Mouse (Mus musculus): ENCODE data around the gene Entpd1. TPM values are rescaled to one million over a fixed set of nuclear protein-coding genes. Genes with fewer than 3 reads are reported as not detected.
"Not testable (repeated sequence)": the region's sequence is repeated elsewhere in the genome, so short reads cannot be mapped to it uniquely, and the experiment has no call there.

Entpd1 gene
- total RNA-seq (2021) = 10 to 100 TPM; 36.3 to 49.7 TPM
- long read RNA-seq, experiment 1, full-length matches to known transcripts = 6 of 9 reads
- long read RNA-seq, experiment 1, partial matches to known transcripts = 1 of 9 reads
- long read RNA-seq, experiment 1, other reads (novel, unspliced or antisense) = 2 of 9 reads
- long read RNA-seq, experiment 2, full-length matches to known transcripts = 8 of 14 reads
- long read RNA-seq, experiment 2, partial matches to known transcripts = 2 of 14 reads
- long read RNA-seq, experiment 2, other reads (novel, unspliced or antisense) = 4 of 14 reads

DNA sequence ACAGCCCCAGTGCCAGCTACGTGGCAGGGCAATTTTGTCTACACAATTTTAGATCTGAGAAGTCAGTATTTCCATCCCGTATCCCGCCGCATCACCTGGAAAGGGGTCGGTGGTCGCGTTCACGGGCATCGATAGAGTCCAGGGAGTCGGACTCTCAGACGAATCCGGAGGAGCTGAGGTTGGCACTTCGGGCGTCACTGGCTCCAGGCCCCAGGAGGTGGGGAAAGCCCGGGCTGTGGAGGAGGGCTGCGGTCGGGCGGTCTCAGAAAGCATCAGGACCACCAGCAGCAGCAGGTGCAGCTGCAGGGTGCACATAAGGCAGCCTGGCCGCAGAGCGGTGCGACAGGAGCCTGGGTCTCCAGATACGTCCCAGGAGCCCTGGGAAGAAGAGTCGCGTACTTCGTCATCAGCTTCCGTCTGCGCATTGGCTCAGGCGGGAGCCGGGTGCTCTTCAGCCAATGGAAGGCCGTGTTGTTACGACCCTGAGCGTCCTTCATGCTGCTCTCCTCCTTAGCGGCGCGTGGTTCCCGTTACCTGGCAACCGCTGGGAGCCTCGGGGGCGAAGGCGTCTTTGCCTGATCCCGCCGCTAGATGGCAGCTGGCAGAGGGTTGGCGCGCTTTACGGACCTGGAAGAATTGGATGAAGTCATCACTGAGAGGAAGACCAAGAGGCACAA is at the start of gene Entpd1, which contains the start of gene Tctn3:
Gene Entpd1 (plus strand): TSS at position 537 of the 677 bp plus-strand sequence.
Gene Tctn3 (minus strand): TSS at position 404 of the 677 bp plus-strand sequence.
- peak; percentile 92 to 95 for DNase-seq (ENCODE audit: low spot score in 2 of 2)

DNA sequence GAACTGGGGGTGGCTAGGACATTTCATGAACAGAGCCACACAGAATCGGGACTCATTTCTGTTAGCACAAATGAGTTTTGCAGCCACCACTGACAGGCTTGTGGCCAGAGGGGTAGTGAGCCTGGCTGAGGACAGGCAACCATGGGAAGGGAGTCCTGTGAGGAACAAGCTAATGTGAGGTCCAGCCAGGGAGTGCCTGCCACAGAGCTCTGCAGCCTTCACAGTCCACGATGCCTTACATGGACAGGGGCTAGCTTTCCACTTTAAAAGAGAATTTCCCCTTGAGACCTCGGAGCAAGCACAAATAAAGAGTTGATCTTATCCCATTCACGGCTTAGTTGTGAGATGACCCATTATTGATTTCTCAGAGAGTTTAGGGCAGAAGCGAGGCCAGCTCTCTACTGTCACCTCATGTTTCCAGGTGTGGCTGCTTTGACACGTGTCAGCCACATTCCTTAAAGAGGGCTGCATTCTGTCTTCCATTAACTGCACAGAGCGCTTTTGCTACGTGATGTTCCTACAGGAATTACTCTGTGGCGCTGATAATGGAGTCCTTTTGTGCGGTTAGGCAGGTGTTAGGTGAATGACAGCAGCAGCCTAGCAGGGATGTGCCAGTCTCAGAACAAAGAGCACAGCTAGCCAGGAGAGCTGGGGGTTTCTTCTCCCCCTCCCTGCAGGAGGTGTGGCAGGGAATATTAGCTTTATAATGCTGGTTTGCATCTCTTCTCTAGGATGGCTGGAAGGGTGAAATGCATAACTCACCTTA is 48.1 kb upstream of the Entpd1 start:
- DNase-seq (ENCODE audit: low spot score in 2 of 2) = no peak

DNA sequence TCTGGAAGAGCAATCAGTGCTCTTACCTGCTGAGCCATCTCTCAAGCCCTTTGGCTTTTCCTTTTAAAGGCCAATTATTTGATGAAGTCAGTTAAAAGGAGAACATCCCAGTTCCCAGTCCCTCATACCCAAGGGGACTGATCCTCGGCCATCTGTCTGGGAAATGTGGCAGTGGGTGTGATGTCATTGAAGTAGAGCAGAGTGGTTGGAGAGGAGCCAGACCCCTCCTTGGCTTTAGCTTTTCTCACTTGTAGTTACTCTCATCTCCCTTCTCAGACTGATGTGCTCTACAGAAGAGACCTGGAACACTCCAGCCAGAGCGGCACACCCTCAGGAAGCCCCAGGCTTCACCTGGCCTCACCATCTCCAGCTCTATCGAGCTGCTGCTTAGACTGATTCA is 44.5 kb upstream of the Entpd1 start:
- DNase-seq (ENCODE audit: low spot score in 2 of 2) = no peak

DNA sequence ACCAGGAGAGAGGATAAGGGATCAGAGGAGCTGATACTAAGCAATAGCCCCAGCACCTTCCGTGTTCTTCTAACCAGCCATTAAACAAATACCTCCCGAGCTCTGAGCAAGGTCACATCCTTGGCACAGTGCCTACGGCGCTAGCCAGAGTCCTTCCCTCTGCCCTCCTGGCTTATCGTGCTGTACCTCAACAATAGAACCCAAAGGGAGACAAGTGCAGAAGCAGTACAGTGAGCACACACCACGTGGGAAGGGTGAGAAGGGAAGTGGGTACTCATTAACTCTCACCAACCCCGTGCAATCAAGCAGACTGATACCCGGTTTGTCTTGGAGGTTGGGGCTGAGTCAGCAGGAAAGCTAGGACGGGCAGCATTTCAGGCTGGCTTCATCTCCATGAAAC is 41.4 kb upstream of the Entpd1 start:
- DNase-seq (ENCODE audit: low spot score in 2 of 2) = peak; percentile 39 to 58

DNA sequence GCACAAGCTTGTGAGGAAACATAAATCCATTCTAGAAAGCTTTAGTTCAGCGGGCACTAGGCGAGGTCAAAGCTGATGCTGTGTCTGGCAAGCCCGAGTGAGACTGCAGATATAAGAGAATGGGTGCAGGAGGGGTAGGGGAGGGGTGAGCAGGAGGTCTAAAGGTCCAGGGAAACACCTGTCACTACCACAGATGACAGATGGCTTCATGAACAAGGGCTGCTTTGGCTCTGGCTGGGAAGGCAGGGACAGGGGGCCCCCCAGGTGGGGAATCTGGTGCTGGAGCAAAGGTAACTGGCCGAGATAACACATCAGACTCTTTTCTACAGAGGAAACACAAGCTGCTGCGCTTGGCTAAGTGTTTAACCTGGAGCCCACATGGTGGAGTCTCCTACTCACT is 36.7 kb upstream of the Entpd1 start:
- no peak for DNase-seq (ENCODE audit: low spot score in 2 of 2)

DNA sequence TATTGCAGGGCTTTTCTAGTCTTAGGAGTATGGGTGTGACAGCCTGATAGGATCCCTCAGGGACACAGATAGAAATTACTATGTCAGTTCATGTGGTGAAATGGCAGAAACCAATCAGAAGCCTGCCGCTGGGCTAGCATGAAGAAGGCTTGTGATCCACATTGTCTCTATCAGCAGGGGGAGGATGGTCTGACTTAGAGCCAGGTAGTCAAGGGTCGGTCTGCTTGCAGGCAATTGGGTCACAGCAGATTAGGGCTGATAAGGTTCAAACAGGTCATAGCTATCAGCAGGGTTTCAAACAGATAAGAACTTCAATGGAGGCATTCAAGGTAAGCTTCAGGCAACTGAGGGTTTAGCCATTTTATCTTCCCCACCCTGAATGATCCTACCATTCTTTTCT is 31.3 kb upstream of the Entpd1 start:
- no peak for DNase-seq (ENCODE audit: low spot score in 2 of 2)

DNA sequence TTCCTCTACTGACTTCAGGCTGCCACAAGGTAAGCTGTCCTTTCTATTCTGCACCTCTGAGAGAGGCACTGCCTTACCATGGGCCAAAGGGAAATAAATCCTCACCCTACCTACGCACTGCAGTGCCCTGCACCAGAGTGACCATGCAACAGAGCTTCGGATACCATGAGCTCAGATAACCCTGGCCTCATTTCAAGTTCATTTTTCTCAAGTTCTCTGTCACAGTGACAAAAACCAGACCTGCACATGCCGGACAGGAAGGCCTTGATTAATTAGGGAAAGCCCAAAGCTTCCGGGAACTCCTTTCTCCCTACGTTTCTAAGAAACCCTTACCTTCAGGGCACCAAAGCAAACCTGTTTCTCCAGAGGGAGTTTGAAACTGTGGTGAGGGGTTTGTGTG is 30.5 kb upstream of the Entpd1 start:
- DNase-seq (ENCODE audit: low spot score in 2 of 2) = no peak

DNA sequence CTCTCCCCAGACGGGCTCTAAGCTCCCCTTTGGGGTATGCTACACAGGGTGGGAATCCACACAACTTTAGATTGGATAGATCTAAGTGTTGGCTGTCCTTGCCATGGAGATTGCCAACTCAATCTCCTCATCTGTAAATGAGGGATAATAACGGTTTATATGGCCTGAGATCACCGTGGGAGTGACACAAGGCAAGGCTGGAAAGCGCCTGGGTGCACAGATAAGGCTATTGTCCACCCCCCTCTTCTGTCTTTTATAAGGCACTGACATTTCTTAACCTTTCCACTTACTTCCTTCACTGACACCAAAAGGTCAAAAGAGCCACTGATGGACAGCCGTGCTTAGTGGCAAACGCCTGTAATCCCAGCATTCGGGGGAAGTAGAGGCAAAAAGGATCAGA is 25.3 kb upstream of the Entpd1 start:
- no peak for DNase-seq (ENCODE audit: low spot score in 2 of 2)

DNA sequence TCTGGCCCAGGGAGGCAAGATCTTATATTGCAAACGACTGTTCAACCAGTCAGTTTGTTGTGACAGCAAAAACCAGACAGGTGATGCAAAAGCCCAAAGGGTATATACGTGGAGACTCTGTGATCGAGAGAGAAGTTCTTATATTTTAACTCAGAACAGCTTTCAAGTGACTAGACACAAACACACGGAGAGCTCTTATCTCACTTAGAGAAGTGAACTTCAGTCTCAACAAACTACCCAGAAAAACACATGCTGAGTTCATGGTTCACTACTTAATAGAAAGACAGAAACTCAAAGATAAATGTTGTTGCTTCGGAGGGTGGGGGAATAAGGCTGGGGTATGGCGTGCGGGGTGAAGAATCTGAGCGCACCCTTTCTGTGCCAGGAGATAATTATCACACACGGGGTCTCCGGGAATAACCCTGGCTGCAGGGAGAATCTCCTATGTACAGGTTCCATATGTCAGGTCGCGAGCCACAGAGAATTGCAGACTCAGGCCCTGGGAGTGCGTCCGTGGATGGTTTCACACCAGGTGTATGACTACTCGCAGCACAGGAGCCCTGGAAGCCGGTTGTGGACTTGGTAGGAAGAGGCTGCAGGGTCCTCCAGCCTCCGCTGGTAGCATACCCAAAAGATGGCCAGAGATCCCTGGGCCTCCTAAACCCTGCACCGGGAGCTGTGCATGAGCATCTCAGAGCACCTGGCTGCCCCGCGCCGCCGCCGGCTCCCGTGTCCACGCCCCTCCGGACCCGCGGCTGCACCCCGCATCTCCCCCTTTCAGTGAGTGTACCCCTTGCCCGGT is 24.5 kb upstream of the Entpd1 start:
- DNase-seq (ENCODE audit: low spot score in 2 of 2) = no peak

DNA sequence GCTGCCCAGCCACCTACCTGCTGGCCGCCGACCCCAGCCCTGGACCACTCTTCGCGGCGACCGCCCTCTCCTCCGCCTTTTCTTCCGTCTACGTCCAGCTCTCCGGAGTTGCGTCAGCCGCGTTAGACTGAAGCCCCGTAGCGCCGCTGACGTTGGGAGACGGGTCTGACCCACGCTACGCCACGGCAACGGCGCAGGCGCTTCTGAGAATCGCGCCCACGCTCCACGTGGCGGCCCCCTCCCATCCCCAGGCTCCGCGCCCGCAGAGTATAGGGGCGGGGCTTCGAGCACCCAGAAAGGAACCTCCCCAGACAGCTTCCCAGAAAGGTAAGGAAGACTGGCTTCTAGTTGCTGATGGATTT is 23.9 kb upstream of the Entpd1 start, which contains the start of gene Aldh18a1:
Gene Aldh18a1 (minus strand): TSS at position 171 of the 362 bp plus-strand sequence.
- peak; percentile 94 to 97 for DNase-seq (ENCODE audit: low spot score in 2 of 2)

DNA sequence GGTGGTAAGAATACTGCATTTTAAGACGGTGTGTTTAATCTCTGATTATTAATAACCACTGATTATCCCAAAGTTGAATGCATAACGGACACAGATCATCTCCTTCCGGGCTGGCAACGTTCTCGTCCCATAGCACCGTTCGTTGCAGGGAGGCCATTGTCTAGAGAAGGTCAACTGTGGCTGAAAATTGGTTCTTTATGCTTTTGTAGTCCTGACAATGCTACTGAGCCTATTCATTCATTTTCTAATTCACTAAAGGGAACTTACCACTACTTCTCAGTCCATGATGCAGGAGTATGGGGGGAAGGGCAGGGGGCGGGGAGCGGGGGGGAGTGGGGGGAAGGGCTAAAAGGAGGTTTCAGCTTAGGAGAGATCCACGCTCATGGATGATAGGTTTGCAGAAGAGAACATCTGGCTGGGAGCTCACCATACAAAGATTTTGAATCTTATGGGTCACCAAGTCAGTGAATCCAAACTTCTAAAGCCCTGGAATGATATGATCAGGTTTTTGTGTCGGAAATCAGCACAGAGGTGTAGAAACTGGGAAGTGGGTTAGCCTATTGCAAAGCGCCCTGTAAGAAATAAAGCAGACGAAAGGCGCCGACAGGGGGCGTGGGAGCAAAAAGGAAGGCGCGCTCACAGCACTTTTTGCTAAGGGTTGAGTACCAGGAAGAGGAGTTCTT is 23.2 kb upstream of the Entpd1 start:
- DNase-seq (ENCODE audit: low spot score in 2 of 2) = peak; percentile 80 to 88

DNA sequence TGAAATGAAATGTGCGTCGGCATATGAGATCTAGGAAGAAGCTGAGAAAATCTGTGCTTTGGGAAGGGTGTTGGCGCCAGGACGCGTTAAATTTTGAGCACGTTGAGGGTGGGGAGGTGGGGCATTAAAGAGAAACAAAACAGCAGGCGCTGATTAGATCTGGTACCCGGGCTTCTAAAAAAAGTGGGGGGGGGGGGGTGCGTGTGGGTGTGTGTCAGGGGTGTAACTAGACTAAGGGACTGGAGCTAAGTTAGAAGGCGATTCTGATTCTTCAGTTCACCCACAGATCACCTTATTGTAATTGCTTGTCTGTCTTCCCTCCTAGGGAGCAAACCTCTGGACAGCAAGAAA is 22.7 kb upstream of the Entpd1 start:
- DNase-seq (ENCODE audit: low spot score in 2 of 2) = no peak

DNA sequence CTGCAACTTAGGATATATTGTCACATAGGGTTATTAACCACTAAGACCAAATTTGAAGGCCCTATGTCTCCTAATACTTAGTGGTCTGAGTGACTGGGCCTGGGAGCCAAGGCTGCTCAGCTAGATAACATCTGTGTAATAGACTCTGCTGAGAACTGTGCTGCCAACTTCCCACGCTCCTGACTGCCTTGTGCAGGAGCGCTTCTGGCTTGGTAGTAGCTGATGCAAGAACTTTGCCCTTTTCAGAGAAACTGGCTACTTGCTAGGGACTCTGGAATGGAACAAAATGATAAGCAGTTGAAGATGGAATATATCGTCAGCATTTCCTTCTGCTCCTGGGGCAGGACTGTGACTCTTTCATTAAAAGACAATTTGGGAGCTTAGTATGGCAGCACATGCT is 16.9 kb upstream of the Entpd1 start:
- DNase-seq (ENCODE audit: low spot score in 2 of 2) = no peak

DNA sequence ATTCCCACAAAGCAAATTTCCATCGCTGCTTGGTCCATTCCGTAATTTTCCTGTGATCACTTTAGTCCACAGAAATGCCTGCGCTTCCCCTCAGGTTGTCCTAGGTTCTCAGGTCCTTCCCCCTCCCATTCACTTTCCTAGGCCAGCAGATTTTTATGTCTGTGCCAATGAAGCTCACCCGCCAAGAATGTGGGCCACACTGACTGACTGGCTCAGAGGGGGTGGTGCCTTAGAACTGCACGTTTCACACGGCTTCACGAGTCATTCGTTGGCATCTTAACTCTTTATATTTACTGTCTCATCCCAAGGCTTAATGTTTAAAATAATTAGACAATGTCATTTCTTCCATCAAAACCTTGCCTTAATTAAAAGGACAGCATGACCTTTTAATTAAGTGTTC is 16.3 kb upstream of the Entpd1 start:
- no peak for DNase-seq (ENCODE audit: low spot score in 2 of 2)

DNA sequence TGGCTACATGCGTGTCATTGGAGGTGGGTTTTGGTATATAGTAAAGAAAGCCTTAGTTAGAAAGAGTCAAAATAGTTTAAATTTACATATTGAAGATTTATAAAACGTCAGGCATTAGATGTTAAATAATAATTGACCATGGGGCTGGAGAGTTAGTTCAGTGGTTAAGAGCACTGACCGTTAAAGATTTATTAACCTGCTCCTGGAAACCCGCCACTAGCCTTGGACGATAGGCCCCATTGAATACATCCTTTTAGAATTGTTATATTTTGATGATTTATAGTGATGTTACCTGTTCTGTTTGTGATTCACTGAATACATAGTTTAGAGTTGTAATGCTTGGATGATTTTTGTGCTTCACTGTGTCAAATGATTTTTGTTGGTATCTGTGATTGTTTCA is 11.3 kb upstream of the Entpd1 start:
- not testable (repeated sequence) for DNase-seq (ENCODE audit: low spot score in 2 of 2)

DNA sequence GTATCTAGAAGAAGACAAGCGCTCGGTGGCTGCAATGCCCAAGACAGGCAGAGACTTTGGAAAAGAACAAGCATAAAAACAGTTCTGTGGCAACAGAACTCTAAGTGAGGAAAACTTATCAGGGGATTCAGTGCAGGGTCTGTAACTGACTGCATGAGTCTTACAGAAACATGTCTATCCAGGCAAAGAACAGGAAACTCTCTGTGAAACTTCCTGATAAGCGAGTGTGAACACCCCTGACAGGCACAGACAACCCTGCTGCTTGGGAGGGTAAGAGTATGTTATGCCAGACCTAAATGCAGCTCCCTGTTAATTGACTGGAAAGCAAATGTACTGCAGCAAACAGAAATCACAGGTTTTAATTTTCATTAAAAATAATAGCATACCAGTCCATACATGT is 10.3 kb upstream of the Entpd1 start:
- DNase-seq (ENCODE audit: low spot score in 2 of 2) = no peak

DNA sequence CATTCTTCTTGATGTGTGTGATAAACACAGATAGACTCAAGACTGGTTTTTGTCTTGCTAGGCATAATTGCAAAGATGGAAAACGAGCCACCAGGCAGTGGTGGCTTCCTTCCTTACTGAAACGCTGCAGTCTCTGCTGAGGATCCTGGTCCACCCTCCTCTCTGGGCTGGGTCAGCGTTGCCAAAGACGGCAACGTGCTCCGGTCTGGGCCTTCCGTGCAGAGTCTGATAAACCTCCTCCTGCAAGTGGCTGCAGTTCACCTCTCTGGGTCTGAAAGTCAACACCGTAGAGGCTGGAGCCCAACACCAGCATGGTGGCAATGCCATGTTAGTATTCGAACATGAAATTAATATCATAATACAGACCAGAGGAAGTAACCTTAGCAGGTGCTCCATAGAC is 7.0 kb upstream of the Entpd1 start:
- no peak for DNase-seq (ENCODE audit: low spot score in 2 of 2)

DNA sequence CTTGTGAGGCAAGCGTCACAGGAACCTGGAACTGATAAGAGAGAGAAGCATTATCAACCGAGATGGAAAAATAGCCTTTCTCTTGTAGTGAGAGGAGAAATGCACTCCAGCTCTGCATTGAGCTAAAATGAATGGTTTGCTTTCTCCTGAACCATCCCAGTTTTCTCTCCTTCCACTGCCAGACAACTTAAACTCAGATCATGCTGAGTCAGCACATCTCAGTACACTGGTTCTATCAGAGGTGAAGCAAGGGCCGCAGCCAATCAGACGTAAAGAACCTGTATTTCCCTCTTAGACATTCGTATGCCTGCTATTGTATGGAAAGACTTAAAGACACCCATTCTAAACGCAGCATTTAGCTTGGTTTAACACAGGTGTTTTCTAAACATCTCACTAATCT is 4.5 kb upstream of the Entpd1 start:
- no peak for DNase-seq (ENCODE audit: low spot score in 2 of 2)

DNA sequence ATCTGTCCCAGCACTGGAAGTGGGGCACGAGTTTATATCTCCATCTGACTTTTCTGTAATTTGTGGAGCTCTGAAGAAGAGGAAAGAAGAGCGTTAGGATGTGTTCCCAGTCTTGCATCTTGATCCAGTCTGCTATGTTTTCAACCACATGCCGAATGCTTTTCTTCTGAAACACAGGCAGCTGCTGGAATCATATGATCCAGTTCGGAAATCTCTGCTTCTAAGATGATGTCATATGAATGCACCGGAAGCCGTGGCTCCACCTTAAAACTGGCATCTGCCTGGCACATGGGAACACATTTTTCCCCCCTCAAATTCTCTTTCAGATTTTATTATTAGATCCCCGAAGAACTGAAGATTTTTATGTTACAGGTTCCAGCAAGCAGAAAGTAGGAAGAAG is 2.6 kb downstream of the Entpd1 start:
- no peak for DNase-seq (ENCODE audit: low spot score in 2 of 2)

DNA sequence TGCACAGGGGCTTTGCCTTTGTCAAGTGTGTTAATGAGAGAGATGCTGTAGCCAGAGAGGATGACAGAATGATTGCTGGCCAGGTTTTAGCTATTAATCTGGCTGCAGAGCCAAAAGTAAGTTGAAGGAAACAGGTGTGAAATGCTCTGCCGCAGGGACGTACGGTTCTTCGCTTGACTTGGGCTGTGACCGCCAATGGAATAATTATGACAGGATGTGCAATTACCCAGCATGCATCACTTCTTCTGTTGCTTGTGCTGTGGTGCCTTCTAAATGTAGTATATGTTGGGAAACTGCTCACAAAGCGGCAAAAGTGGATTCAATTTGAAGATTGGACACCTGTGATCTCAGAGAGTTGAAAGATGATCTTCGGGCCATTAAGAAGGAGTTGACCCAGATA is 3.9 kb downstream of the Entpd1 start:
- no peak for DNase-seq (ENCODE audit: low spot score in 2 of 2)

DNA sequence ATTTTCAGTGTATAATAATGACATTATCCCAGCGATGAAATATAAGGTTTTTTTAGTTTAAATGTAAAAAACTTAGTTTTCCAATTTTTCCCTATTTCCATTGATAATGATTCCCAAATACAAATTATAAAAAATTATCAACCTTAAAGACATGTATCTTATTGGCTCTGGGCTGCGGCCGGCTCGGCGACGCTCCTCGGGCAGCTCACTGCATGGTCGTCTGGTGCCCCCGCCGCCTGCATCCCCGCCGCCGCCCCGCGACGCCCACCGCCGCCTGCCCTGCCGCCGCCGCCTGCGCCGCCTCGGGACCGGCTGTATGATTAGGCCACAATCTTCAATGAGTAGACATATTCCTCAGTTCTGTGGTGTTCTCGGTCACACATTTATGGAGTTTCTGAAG is 9.4 kb downstream of the Entpd1 start:
- DNase-seq (ENCODE audit: low spot score in 2 of 2) = not testable (repeated sequence)
